Mouse (Mus musculus) frontal cortex, postnatal 10 days (tissue): ENCODE data around the gene Thap4.

Experiments used
- DNase-seq, 2 experiments: peaks; one replicate each; pipeline ENCODE4 v3.0.0; 2022; ENCODE audit warnings: low spot score in 2 of 2, mixed read lengths in 1 of 2

Thap4 gene

GRCm38 (mm10) chr1:93746179-93746578 is 8.5 kb downstream of the Thap4 start:
- no peak for DNase-seq

GRCm38 (mm10) chr1:93742910-93743309 is 11.8 kb downstream of the Thap4 start:
- DNase-seq: no peak

GRCm38 (mm10) chr1:93741987-93742386 is 12.7 kb downstream of the Thap4 start:
- DNase-seq: no peak

GRCm38 (mm10) chr1:93740671-93741070 is 14.0 kb downstream of the Thap4 start:
- no peak for DNase-seq

GRCm38 (mm10) chr1:93737711-93738110 is 17.0 kb downstream of the Thap4 start:
- no peak for DNase-seq

- no peak for DNase-seq
Measured at GRCm38 (mm10) chr1:93735859-93736258, 18.8 kb downstream of the Thap4 start.

DNA sequence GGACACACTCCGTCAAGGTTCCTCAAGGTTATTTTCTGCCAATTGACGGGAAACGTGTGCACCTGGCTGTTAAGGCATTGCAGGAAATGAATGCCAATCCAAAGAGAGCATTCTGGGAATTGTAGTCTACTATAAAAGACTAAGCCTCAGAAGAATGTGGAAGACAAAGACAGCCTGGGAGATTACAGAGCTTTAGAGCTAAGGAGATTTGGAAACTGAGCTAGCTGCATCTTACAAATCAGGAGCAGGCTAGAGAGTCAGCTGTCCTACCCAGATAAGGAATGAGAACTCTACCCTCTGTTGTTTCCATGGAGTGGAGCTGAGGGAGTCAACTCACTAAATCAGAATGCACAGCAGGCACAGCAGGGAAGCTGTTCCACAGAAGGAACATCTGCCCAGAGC is 22.8 kb downstream of the Thap4 start:
- no peak for DNase-seq

- DNase-seq: no peak
Measured at GRCm38 (mm10) chr1:93731103-93731502, 23.6 kb downstream of the Thap4 start.

DNA sequence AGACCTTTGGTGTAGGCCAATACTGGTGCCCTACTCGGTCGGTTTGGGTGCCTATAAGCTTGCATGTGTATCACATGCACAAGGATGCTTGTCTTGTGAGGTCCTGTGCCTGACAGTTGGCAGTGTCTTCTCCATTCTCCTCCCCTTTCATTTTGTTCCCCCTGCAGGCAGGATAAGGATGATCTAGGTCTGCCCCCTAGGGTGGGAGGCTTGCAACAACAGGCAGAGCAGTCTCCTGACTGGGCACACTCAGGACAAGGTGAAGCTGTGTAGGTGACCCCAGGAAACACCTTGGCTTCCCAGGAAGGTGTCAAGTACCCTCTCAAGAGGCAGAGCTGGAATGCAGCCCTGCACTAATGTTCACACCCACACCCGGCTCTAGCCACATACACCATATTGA is 27.7 kb downstream of the Thap4 start:
- peak in 1 of 2 experiments; percentile 29 for DNase-seq

DNA sequence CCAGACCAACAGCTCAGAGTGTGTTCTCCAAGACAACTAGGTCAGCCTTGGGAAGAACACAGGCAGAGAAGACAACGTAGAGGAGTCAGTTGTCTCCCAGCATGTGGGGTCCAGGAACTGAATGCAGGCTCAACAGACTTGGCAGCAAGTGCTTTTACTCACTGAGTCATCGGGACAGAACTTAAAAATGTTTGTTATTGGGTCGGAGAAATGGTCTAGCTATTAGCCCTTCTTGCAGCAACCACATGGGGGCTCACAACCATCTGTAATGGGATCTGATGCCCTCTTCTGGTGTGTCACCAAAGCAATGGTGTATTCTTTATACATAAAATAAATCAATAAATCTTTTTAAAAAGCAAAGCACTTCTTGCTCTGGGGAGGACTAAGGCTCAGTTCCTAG is 28.5 kb downstream of the Thap4 start:
- no peak for DNase-seq

- no peak for DNase-seq
Measured at GRCm38 (mm10) chr1:93725665-93726064, 29.0 kb downstream of the Thap4 start.

GRCm38 (mm10) chr1:93724623-93725022 is 30.0 kb downstream of the Thap4 start:
- DNase-seq: no peak

DNA sequence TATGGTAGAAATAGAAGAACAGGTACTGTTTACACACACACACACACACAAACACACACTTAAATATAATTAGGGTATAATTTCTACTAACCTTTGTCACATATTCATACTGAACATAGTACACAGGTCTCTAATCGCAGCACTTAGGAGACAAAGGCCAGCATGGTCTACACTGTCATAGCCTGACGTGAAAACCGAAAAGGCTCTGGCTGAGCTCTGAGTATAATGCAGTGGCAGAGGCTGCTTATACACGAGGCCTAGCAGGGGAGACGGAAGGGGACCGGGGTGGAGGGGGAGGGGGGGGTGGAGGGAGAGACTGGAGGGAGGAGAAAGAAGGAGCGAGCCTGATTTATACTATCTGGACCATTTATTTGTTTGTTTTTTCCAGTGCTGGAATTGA is 33.1 kb downstream of the Thap4 start:
- DNase-seq: no peak

GRCm38 (mm10) chr1:93716166-93716565 is 38.5 kb downstream of the Thap4 start:
- no peak for DNase-seq

DNA sequence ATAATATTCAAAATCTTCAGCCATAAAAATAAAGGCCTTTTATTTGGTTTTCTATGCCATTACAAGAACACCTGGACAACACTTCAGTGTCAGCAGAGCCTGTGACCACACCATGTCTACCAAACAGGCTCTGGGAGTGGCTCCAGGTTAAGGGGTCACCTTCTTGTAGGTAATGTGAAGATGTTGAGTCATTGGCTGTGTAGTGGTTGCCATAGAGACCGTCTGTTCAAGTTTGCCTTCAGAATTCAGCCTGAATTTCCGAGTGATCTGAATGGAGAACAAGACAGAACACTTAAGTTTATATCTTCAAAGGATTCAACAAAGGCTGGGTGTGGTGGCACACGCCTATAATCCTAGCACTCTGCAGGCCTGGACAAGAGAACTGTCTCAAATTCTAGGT is 49.3 kb downstream of the Thap4 start:
- DNase-seq: no peak

- no peak for DNase-seq
Measured at GRCm38 (mm10) chr1:93704341-93704740, 50.3 kb downstream of the Thap4 start.

- no peak for DNase-seq
Measured at GRCm38 (mm10) chr1:93703472-93704048, 51.1 kb downstream of the Thap4 start.

- DNase-seq: no peak
Measured at GRCm38 (mm10) chr1:93702106-93702505, 52.6 kb downstream of the Thap4 start.

DNA sequence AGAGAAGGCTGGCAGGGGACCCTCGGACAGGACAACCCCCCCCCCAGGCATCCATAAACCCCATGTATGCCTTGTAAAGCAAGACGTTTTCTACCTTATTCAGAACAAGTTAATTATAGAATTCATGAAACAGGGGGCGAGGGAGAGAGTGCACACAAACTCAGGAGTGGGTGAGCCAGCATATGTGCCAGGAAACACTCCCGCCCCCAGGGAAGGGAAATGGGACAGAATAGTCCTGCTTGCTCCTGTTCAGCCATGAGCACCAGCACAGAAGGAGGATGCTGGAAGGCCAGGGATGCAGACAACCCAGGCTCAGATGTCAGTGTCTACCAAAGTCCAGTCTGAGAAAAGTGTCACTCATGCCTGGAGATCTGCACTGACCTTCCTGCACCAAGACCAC is 55.5 kb downstream of the Thap4 start:
- DNase-seq: peak; percentile 30 to 37

- no peak for DNase-seq
Measured at GRCm38 (mm10) chr1:93697317-93697716, 57.3 kb downstream of the Thap4 start.

- DNase-seq: no peak
Measured at GRCm38 (mm10) chr1:93694966-93695365, 59.7 kb downstream of the Thap4 start.

GRCm38 (mm10) chr1:93693943-93694342 is 60.7 kb downstream of the Thap4 start:
- DNase-seq: no peak

- DNase-seq: no peak
Measured at GRCm38 (mm10) chr1:93693502-93693901, 61.2 kb downstream of the Thap4 start.

DNA sequence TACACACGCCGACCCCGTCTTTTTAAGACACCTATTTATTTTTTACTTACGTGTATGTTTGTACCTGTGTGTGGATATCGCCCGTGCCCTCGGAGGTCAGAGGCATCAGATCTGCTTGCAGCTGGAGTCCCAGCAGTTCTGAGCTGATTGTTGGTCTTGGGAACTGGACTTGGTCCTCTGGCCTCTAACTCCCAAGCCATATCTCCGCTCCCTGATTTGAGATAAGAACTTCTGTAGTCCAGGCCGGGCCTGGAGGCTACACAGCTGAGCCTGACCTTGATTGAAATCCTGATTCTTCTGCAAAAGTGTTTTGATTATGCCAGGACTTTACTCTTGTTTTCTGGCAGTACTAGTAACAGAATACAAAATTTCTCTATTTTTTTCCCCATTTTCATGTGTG is 61.9 kb downstream of the Thap4 start:
- DNase-seq: no peak
